Mouse (Mus musculus) 3134 (cell line): Measurements from ENCODE around the gene Smoc1.

Experiments used
- DNase-seq: peaks from one replicate; pipeline ENCODE4 v3.0.0-alpha.2; 2011; ENCODE audit warnings: low spot score; ENCODE audit not compliant: insufficient read length; ENCODE audit errors: extremely low read depth

Gene Smoc1

GRCm38 (mm10) chr12:81077953-81078646 is 51.5 kb downstream of the Smoc1 start:
- no peak for DNase-seq

GRCm38 (mm10) chr12:81080345-81080744 is 53.7 kb downstream of the Smoc1 start:
- DNase-seq: no peak

- DNase-seq: no peak
Observed at GRCm38 (mm10) chr12:81081031-81081430, 54.4 kb downstream of the Smoc1 start.

DNA sequence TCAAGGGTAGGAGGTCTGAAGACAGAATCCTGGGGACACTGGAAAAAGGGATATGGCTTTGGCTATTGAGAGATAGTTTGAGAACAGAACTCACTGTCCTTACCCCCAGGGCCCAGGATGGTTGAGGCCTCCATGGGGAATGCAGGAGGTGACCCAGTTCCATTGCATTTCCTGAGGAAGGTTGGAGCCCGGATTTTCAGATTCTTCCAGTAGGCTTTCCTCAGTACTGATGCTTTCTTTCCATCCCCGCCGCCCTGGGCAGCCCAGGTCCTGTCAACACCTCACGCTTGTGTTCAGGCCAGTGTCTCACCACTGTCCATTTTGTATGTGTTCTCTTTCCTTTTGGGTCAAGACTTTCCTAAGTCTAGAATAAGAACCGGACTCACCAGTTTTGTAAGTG is 56.5 kb downstream of the Smoc1 start:
- DNase-seq: no peak

DNA sequence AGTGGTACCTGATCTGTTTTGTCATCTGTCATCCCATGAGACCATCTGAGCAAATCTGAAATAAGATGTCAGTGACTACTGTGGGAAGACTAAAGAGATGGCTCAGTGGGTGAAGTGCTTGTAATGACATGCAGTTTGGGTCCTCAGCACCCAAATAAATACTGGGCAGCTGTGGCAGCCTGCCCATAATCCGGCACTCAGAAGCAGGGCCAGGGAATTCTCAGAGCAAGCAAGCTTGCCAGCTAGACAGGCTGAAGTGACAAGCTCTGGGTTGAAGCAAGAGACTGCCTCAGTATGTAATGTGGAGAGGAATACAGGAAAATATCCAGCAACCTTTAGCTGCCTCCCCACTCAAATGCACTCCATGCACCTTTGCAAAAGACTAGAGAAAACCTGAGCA is 58.6 kb downstream of the Smoc1 start:
- DNase-seq: no peak

GRCm38 (mm10) chr12:81088131-81088530 is 61.5 kb downstream of the Smoc1 start:
- DNase-seq: no peak

DNA sequence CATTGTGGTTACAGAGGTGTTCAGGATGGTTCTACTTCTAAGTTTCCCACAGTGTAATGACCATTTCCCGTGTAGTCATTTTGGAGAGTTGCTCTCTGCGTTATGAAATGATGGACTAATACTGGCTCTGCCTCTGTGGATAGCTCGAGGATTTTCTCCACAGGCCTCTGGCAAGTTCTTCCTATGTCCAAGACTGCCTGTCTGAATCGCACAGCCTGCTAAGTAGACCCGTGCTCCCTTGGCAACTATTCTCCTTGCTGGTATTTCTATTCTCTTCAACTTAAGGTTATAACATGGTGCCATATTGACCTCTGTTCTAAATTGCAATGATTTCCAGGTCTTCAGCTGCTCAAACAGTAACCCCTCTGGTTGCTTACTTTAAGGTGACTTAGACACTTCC is 65.0 kb downstream of the Smoc1 start:
- DNase-seq: no peak

DNA sequence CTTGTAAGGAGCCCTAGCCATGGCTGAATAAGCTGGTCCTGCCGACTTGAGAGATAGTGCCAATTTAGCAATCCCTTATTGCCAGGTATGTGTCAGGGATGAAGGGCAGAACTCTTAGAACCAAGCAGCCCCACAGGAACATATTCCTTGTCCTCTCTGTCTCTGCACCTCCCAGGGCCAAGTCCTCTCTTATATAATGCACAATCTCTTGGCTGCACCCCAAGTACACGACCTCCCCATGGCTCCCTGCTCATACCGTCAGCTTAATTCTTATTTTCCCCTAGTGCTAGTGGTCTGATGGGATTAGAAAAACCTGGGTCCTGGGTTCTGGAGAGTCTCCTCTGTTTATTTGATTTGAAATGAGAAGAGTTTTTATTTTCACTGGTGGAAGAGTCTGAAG is 66.0 kb downstream of the Smoc1 start:
- DNase-seq: no peak

GRCm38 (mm10) chr12:81093211-81093610 is 66.6 kb downstream of the Smoc1 start:
- no peak for DNase-seq

- DNase-seq: no peak
Observed at GRCm38 (mm10) chr12:81094766-81095405, 68.3 kb downstream of the Smoc1 start.

DNA sequence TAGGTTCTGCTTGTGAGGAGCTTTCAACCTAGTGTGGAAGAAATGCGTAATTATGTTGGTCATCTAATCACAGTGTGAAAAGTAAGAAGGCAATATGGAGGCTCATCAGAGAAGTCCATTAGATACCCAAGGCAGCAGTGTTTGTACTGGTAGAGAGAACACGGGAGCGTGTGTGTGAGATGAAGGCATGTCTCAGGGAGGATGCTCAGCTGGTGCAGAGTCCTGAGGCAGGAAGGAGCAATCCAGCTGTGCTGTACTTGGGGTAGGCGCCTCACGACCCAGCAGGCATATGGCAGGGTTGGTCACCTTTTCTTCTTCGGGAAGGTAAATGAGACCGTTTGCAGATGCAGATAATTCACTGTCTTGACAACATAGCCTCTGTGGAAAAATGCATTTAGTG is 70.7 kb downstream of the Smoc1 start:
- no peak for DNase-seq

DNA sequence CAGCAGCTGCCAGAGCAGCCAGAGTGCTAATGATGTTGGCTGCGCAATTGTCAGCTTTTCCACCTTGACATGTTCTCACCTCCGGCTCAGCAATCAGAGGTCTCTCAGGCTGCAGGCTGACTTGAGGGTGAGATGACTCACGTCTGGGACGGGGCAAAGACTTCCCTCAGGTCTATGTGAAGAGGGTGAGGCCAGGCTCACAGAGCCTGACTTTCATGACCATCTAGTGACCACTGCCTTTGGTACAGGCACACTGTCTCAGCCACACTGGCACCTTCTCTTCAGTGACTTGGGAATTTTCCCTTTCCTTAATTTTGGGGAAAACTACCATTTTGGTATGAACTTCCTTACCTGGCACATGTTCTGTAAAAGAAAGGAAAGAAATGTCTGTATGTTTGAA is 71.1 kb downstream of the Smoc1 start:
- DNase-seq: no peak

DNA sequence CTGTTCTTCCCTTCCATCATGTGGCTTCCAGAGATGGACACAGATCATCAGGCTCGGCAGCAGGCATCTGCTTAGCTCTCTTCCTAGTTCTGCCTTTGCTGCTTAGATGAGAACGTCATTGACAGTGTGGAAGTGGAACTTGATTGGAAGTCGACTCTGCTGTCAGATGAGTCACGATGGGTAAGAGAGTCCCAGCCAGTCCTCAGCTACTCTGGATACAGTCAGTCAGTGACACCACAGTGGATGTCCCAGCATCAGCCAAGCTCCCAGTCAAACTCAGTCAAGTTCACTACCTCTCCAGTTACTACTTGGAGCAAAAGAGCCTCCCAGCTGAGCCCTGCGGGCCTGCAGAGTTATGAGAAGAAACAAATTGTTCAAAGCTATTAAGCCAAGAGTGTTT is 72.6 kb downstream of the Smoc1 start:
- DNase-seq: no peak

DNA sequence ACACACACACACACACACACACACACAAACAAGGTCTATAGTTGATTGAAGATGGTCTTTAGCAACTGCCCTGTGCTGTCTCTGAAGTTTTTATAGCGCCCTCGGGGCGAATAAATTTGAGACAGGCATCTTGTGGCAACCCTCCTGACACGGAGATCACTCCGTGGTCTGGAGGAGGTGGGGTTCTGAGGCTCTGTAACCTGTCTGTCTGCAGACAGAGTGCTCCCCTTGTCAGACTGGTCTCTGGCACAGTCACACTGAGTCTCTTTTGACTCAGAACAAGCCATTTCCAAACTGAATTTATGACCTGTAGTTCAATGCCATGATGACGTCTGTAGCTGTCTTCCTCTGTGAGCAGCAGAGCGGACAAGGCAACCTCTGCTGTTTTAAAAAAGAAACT is 75.1 kb downstream of the Smoc1 start:
- no peak for DNase-seq

- peak; percentile 10 for DNase-seq
Observed at GRCm38 (mm10) chr12:81104546-81104945, 77.9 kb downstream of the Smoc1 start.

- peak; percentile 4 for DNase-seq
Observed at GRCm38 (mm10) chr12:81105721-81106633, 79.4 kb downstream of the Smoc1 start.

- no peak for DNase-seq
Observed at GRCm38 (mm10) chr12:81107278-81108100, 80.9 kb downstream of the Smoc1 start.

GRCm38 (mm10) chr12:81108600-81109011 is 82.0 kb downstream of the Smoc1 start:
- no peak for DNase-seq

DNA sequence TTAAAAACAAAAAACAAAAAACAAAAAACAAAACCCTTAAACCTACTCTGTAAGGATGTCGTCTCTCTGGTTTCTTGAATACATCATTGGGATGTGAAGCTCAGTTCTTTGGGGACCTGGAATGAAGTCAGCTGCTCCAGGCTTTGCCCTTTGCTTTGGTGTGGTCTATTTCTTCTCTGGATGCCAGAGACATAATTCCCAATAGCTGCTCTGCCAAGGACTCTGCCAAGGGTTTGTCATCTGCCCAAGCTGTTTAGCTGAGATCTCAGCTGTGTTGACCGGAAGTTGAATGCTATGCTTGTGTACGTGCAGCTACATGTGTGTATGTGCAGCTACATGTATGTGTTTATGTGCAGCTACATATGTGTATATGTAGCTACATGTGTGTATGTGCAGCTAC is 83.4 kb downstream of the Smoc1 start:
- no peak for DNase-seq

GRCm38 (mm10) chr12:81112321-81112720 is 85.7 kb downstream of the Smoc1 start:
- no peak for DNase-seq

- DNase-seq: no peak
Observed at GRCm38 (mm10) chr12:81120301-81120700, 93.7 kb downstream of the Smoc1 start.
